Mouse (Mus musculus): Measurements from ENCODE around the gene BC029722. TPM values are rescaled to one million over a fixed set of nuclear protein-coding genes. Genes with fewer than 3 reads are reported as not detected.

BC029722 gene
- polyA plus RNA-seq, 1 experiment from 2014 or later: 19.4 TPM

DNA sequence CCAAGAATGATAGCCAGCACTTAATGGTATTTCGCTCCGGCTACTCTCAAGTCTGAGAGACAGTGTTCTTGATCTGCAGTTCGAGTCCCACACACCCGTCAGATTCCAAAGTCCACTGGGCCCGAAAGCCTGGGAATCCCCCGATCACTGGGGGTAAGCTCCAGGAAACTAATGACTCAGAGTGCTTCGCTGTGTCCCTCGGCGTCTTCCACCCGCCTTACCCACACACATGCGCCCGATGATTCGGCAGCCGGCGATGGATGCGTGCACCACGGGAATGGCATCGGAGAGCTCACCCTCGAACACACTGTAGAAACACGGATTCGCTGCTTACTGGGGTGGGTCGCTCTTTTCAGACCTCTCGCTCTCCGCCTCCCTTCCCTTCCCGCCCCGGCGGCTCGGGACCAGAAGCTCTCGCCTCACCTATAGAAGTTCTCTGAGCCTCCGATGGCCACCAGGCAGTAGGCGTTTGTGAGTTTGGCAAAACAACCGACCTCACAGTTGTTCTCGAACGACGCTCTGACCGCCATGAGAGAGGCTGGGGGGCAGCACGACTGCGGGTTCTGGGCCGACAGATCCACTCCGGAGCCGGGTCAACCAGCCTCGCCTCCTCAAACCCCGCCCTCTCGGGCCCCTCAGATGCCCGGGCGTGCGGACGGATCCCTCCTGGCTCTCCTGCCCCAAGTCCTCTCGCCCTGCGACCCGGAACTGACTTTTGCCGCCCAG is 6.8 kb upstream of the BC029722 start:
- Histone ChIP-seq H3K27ac (ENCODE audit: low read length) (peak overlapping the region; percentile 89), H3K9me3 (ENCODE audit: control insufficient read depth, low read length) (no peaks in the 10 kb centered on the region), H3K4me2 (ENCODE audit: low read depth, low read length) (peak overlapping the region; percentile 91), H3K4me1 (replicated peaks; ENCODE audit: control insufficient read depth, insufficient read depth, low read length) (peaks cover 14% of the 10 kb centered on the region), H3K36me3 (ENCODE audit: control insufficient read depth, insufficient read depth, low read length) (peaks cover 18% of the 10 kb centered on the region), H3K27me3 (ENCODE audit: control insufficient read depth, insufficient read depth, low read depth, low read length) (no peaks in the 10 kb centered on the region), H3K9ac (ENCODE audit: low read length) (peak overlapping the region; percentile 90), H3K4me3 (ENCODE audit: low read length) (peak overlapping the region; percentile 97)
- WGBS: 1% methylated on average over 52 of the region's 52 CpGs
- peak; percentile 10 for ATAC-seq (ENCODE audit: low read depth)

- no peak for ATAC-seq (ENCODE audit: low read depth)
- Histone ChIP-seq H3K4me1 (replicated peaks; ENCODE audit: control insufficient read depth, insufficient read depth, low read length) (peaks cover 14% of the 10 kb centered on the region), H3K9ac (ENCODE audit: low read length) (no peak overlapping the region), H3K27me3 (ENCODE audit: control insufficient read depth, insufficient read depth, low read depth, low read length) (no peaks in the 10 kb centered on the region), H3K36me3 (ENCODE audit: control insufficient read depth, insufficient read depth, low read length) (peaks cover 27% of the 10 kb centered on the region), H3K4me2 (ENCODE audit: low read depth, low read length) (no peak overlapping the region), H3K4me3 (ENCODE audit: low read length) (no peak overlapping the region), H3K27ac (ENCODE audit: low read length) (no peak overlapping the region), H3K9me3 (ENCODE audit: control insufficient read depth, low read length) (no peaks in the 10 kb centered on the region)
- 94% methylated on average over 8 of the region's 8 CpGs for WGBS
Observed at GRCm38 (mm10) chr2:155823722-155824121, 4.5 kb upstream of the BC029722 start.

DNA sequence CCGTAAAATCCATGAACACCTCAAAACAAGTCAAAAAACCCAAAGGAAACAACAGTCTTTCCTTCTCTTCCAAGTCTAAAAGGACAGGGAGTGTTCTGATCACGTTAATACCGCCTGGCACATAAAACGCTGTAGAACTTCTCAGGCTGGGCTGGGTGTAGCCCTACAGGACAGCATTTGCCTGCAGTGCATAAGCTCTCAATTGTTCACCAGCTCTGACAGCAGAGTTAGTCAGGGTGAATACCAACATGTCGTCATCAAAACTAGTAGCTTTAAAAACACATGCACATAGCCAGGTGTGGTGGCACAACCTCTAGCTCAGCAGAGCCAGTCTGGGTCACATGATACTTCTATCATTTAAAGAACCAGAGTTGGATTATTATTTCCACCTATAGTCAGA is 1.6 kb upstream of the BC029722 start:
- no peak for ATAC-seq (ENCODE audit: low read depth)
- Histone ChIP-seq H3K36me3 (ENCODE audit: control insufficient read depth, insufficient read depth, low read length) (peaks cover 27% of the 10 kb centered on the region), H3K4me1 (replicated peaks; ENCODE audit: control insufficient read depth, insufficient read depth, low read length) (peaks cover 19% of the 10 kb centered on the region), H3K4me2 (ENCODE audit: low read depth, low read length) (no peak overlapping the region), H3K4me3 (ENCODE audit: low read length) (no peak overlapping the region), H3K9me3 (ENCODE audit: control insufficient read depth, low read length) (no peaks in the 10 kb centered on the region), H3K27me3 (ENCODE audit: control insufficient read depth, insufficient read depth, low read depth, low read length) (no peaks in the 10 kb centered on the region), H3K9ac (ENCODE audit: low read length) (no peak overlapping the region), H3K27ac (ENCODE audit: low read length) (no peak overlapping the region)
- WGBS: 91% methylated on average over 5 of the region's 5 CpGs

DNA sequence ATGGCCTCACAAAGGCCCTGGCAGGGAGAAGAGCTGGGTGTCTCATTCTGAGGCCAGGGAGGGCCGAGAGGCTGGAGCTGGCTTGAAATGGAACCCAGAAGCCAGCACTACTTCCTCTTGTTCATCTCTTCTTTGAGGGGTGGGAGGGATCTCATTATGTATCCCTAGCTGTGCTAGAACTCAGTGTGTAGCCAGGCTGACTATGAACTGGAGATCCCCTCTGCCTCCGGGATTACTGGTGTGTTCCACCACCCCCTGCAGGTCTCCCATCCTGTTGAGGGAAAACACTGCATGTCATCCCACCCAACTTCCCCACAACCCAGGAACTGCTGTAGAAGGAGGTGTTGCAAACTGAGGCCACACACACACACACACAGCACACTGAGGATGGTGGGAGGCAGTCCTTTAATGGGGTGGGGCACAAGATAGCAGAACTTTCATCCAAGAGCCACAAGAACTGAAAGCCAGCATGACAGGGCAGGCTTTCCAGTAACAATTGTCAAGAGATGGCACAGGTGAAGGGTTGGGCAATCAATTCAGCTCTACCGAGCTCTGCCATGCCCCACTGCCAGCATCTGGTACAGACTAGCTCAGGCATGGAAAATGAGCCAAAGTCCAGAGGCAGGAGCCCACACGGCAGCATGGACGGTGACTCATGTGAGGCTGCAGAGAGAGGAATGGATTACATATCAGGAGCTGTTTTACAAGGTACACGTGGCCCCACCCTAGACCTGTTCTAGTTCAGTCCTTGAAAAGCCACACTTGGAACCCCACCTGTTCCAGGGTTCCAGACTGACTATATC is 424 bp upstream of the BC029722 start:
- peaks cover 12% of the 10 kb centered on the region for H3K4me1 ChIP-seq (replicated peaks; ENCODE audit: control insufficient read depth, insufficient read depth, low read length)
- H3K27me3 ChIP-seq (ENCODE audit: control insufficient read depth, insufficient read depth, low read depth, low read length): no peaks in the 10 kb centered on the region
- peaks cover 27% of the 10 kb centered on the region for H3K36me3 ChIP-seq (ENCODE audit: control insufficient read depth, insufficient read depth, low read length)
- peak overlapping the region; percentile 90 for H3K9ac ChIP-seq (ENCODE audit: low read length)
- whole genome bisulfite sequencing: 56% methylated on average over 6 of the region's 6 CpGs
- peak overlapping the region; percentile 45 for H3K4me2 ChIP-seq (ENCODE audit: low read depth, low read length)
- 0 out of 2 replicates have a peak, but pooled peaks have one; percentile 0 for ATAC-seq (ENCODE audit: low read depth)
- peak overlapping the region; percentile 55 for H3K27ac ChIP-seq (ENCODE audit: low read length)
- no peaks in the 10 kb centered on the region for H3K9me3 ChIP-seq (ENCODE audit: control insufficient read depth, low read length)
- peak overlapping the region; percentile 88 for H3K4me3 ChIP-seq (ENCODE audit: low read length)

DNA sequence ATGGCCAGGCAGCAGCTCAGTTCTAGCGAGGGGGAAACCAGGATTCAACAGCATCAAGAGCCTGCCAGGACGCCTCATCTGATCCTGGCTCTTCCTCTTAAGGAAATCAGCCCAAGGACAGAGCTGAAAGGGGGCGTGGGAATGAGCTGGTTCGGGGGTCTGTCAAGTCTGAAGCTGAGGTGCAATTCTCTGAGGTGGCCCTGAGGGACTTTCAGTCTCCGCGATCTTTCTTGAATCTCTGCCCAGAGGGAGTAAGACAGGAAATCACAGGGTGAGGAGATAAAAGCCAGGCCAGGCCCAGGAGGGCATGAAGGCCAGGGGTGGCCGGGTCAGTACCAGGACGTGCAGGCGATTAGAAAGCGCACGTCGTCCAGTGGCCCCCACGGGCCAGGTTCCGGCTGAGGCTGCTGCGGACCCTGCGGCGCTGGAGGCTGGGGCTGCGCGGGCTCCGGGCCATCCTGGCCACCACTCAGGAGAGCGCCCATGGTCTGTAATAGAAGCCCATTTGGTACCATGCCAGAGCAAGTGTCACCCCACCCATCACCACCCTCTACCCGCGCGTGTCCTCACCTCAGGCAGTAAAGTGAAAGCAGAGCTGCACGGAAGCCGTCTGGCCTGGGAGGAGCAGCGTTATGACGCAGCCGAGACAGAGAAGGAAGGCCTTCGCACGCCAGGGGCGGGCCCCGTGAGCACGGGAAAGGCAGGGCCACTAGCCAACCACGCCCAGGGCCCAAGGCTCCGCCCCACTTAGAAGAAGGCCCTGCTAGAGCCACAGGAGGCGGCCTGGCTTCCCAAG is 432 bp downstream of the BC029722 start:
- H3K27ac ChIP-seq (ENCODE audit: low read length): peak overlapping the region; percentile 85
- no peaks in the 10 kb centered on the region for H3K9me3 ChIP-seq (ENCODE audit: control insufficient read depth, low read length)
- peak overlapping the region; percentile 90 for H3K9ac ChIP-seq (ENCODE audit: low read length)
- no peaks in the 10 kb centered on the region for H3K27me3 ChIP-seq (ENCODE audit: control insufficient read depth, insufficient read depth, low read depth, low read length)
- peaks cover 27% of the 10 kb centered on the region for H3K36me3 ChIP-seq (ENCODE audit: control insufficient read depth, insufficient read depth, low read length)
- peak overlapping the region; percentile 93 for H3K4me2 ChIP-seq (ENCODE audit: low read depth, low read length)
- WGBS: 1% methylated on average over 37 of the region's 37 CpGs
- peaks cover 12% of the 10 kb centered on the region for H3K4me1 ChIP-seq (replicated peaks; ENCODE audit: control insufficient read depth, insufficient read depth, low read length)
- ATAC-seq (ENCODE audit: low read depth): peak; percentile 98
- H3K4me3 ChIP-seq (ENCODE audit: low read length): peak overlapping the region; percentile 88

GRCm38 (mm10) chr2:155817301-155818245 is 1.7 kb downstream of the BC029722 start:
- peaks cover 12% of the 10 kb centered on the region for H3K4me1 ChIP-seq (replicated peaks; ENCODE audit: control insufficient read depth, insufficient read depth, low read length)
- H3K27ac ChIP-seq (ENCODE audit: low read length): no peak overlapping the region
- H3K36me3 ChIP-seq (ENCODE audit: control insufficient read depth, insufficient read depth, low read length): peaks cover 19% of the 10 kb centered on the region
- H3K9me3 ChIP-seq (ENCODE audit: control insufficient read depth, low read length): no peaks in the 10 kb centered on the region
- 69% methylated on average over 10 of the region's 10 CpGs for WGBS
- H3K27me3 ChIP-seq (ENCODE audit: control insufficient read depth, insufficient read depth, low read depth, low read length): no peaks in the 10 kb centered on the region
- no peak for ATAC-seq (ENCODE audit: low read depth)
- H3K4me2 ChIP-seq (ENCODE audit: low read depth, low read length): peak overlapping the region; percentile 93
- H3K9ac ChIP-seq (ENCODE audit: low read length): no peak overlapping the region; the same call in 1 of the 2 replicates
- no peak overlapping the region; the same call in 1 of the 2 replicates for H3K4me3 ChIP-seq (ENCODE audit: low read length)

GRCm38 (mm10) chr2:155816179-155816578 is 3.0 kb downstream of the BC029722 start:
- peaks cover 12% of the 10 kb centered on the region for H3K4me1 ChIP-seq (replicated peaks; ENCODE audit: control insufficient read depth, insufficient read depth, low read length)
- no peak overlapping the region for H3K27ac ChIP-seq (ENCODE audit: low read length)
- no peak overlapping the region for H3K4me2 ChIP-seq (ENCODE audit: low read depth, low read length)
- no peak overlapping the region for H3K4me3 ChIP-seq (ENCODE audit: low read length)
- WGBS: 90% methylated on average over 1 of the region's 1 CpGs
- H3K36me3 ChIP-seq (ENCODE audit: control insufficient read depth, insufficient read depth, low read length): peaks cover 10% of the 10 kb centered on the region
- no peaks in the 10 kb centered on the region for H3K27me3 ChIP-seq (ENCODE audit: control insufficient read depth, insufficient read depth, low read depth, low read length)
- no peak for ATAC-seq (ENCODE audit: low read depth)
- H3K9ac ChIP-seq (ENCODE audit: low read length): no peak overlapping the region
- no peaks in the 10 kb centered on the region for H3K9me3 ChIP-seq (ENCODE audit: control insufficient read depth, low read length)

DNA sequence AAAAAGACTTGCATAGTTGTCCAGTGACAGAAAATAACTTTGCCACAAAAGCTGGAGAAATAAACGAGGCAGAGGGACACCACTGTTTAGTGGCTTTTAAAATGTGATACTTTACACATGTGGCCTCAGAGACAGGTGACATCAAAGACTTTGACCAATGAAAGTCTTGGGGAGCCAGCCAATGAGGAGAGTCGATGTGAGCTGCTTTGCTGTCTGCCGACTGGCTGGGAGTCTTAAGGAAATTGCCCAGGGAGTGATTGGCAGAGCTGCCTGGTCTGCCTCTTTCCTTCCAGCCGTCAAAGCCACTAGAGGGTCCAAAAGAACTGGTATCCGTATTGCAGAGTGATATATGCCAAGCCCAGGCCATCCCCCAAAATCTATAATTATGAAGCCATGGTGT is 4.4 kb downstream of the BC029722 start:
- H3K27ac ChIP-seq (ENCODE audit: low read length): no peak overlapping the region
- H3K4me3 ChIP-seq (ENCODE audit: low read length): no peak overlapping the region
- WGBS: 24% methylated on average over 5 of the region's 5 CpGs
- H3K4me1 ChIP-seq (replicated peaks; ENCODE audit: control insufficient read depth, insufficient read depth, low read length): peaks cover 12% of the 10 kb centered on the region
- H3K9ac ChIP-seq (ENCODE audit: low read length): no peak overlapping the region
- ATAC-seq (ENCODE audit: low read depth): no peak
- no peak overlapping the region for H3K4me2 ChIP-seq (ENCODE audit: low read depth, low read length)
- no peaks in the 10 kb centered on the region for H3K27me3 ChIP-seq (ENCODE audit: control insufficient read depth, insufficient read depth, low read depth, low read length)
- no peaks in the 10 kb centered on the region for H3K9me3 ChIP-seq (ENCODE audit: control insufficient read depth, low read length)
- no peaks in the 10 kb centered on the region for H3K36me3 ChIP-seq (ENCODE audit: control insufficient read depth, insufficient read depth, low read length)

Measured in lung, embryonic 16.5 days (tissue).